Mouse (Mus musculus) C2C12 (cell line): ENCODE measurements around the gene Lyrm9.

Experiments used
- CTCF ChIP-seq: IDR thresholded peaks from one replicate; pipeline ENCODE4 v1.5.1; 2011; ENCODE audit not compliant: control insufficient read depth, insufficient read depth, insufficient read length
- FOSL1 ChIP-seq: IDR thresholded peaks from one replicate; pipeline ENCODE4 v1.8.0; 2011; ENCODE audit warnings: mild to moderate bottlenecking, low read length; ENCODE audit not compliant: poor library complexity, insufficient read depth, severe bottlenecking
- MAX ChIP-seq: IDR thresholded peaks from one replicate; pipeline ENCODE4 v1.6.1; 2011; ENCODE audit warnings: mild to moderate bottlenecking, control low read depth
- MYOG ChIP-seq: IDR thresholded peaks from one replicate; pipeline ENCODE4 v1.6.1; 2011; ENCODE audit not compliant: control insufficient read depth, insufficient read length; ENCODE audit errors: extremely low read depth
- USF1 ChIP-seq: IDR thresholded peaks from one replicate; pipeline ENCODE4 v1.6.1; 2011; ENCODE audit warnings: low read depth, mild to moderate bottlenecking, control low read depth, moderate library complexity

GRCm38 (mm10) chr11:78867696-78868095, 41.3 kb downstream of the Lyrm9 start:
- TF ChIP-seq CTCF, result no peak
- TF ChIP-seq MAX, result no peak
- TF ChIP-seq USF1, result no peak
- TF ChIP-seq MYOG, result no peak
- TF ChIP-seq FOSL1, result no peak
